Mouse (Mus musculus) lung, postnatal 4 days (tissue): ENCODE measurements around the gene Fhit.

ENCODE experiments used
- DNase-seq, 2 experiments: peaks; one replicate each; pipeline ENCODE4 v3.0.0; 2021

Fhit gene

GRCm38 (mm10) chr14:9583227-9584155 lies 1578.3 kb downstream of the Fhit start:
- DNase-seq, result no peak

- no peak for DNase-seq
These were observed 1605.5 kb downstream of the Fhit start for GRCm38 (mm10) chr14:9556333-9556732.

- DNase-seq, result peak; percentile 4 to 23
These were observed 1606.0 kb downstream of the Fhit start for GRCm38 (mm10) chr14:9555807-9556206.

GRCm38 (mm10) chr14:9552149-9552548 lies 1609.7 kb downstream of the Fhit start:
- no peak for DNase-seq

GRCm38 (mm10) chr14:9547952-9548351 lies 1613.9 kb downstream of the Fhit start:
- DNase-seq, result no peak

GRCm38 (mm10) chr14:9544364-9544763 lies 1617.5 kb downstream of the Fhit start:
- DNase-seq, result no peak

GRCm38 (mm10) chr14:9535491-9535890 lies 1626.3 kb downstream of the Fhit start:
- DNase-seq, result no peak

- DNase-seq, result no peak
These were observed 1632.6 kb downstream of the Fhit start for GRCm38 (mm10) chr14:9529247-9529646.

- no peak for DNase-seq
These were observed 1635.7 kb downstream of the Fhit start for GRCm38 (mm10) chr14:9526136-9526535.

GRCm38 (mm10) chr14:9517651-9518050 lies 1644.2 kb downstream of the Fhit start:
- no peak for DNase-seq

- DNase-seq, result no peak
These were observed 1652.2 kb downstream of the Fhit start for GRCm38 (mm10) chr14:9509678-9510077.
